Mouse (Mus musculus) midbrain, embryonic 16.5 days (tissue): ENCODE results near the gene Slc35b4. TPM values are rescaled to one million over a fixed set of nuclear protein-coding genes. Genes with fewer than 3 reads are reported as not detected.

Experiments
- ATAC-seq: fragments of 200-750 bp; cut with Nextera tagmentation; 2 replicates; pipeline ENCODE4 v1.8.0; 2017; ENCODE audit warnings: moderate TSS enrichment
- H3K27ac ChIP-seq: fragments of 300-500 bp; sonication (generic); 2 replicates; pipeline ENCODE4 v1.5.1; 2014; ENCODE audit warnings: mild to moderate bottlenecking, low read length, mixed read lengths
- H3K27me3 ChIP-seq: fragments of 300-500 bp; sonication (generic); 2 replicates; pipeline ENCODE4 v1.6.1; 2014; ENCODE audit warnings: low read depth, low read length, mixed read lengths; ENCODE audit not compliant: control insufficient read depth, insufficient read depth
- H3K36me3 ChIP-seq: fragments of 300-500 bp; sonication (generic); 2 replicates; pipeline ENCODE4 v1.6.1; 2014; ENCODE audit warnings: mild to moderate bottlenecking, low read length, moderate library complexity, mixed read lengths; ENCODE audit not compliant: control insufficient read depth, insufficient read depth
- H3K4me1 ChIP-seq: fragments of 300-500 bp; sonication (generic); 2 replicates; pipeline ENCODE4 v1.6.1; 2014; ENCODE audit warnings: mild to moderate bottlenecking, low read length, mixed read lengths; ENCODE audit not compliant: control insufficient read depth, insufficient read depth
- H3K4me2 ChIP-seq: fragments of 300-500 bp; sonication (generic); 2 replicates; pipeline ENCODE4 v1.6.1; 2014; ENCODE audit warnings: mild to moderate bottlenecking, low read length, mixed read lengths
- H3K4me3 ChIP-seq: fragments of 300-500 bp; sonication (generic); 2 replicates; pipeline ENCODE4 v1.5.1; 2014; ENCODE audit warnings: low read depth, mild to moderate bottlenecking, low read length, moderate library complexity, mixed read lengths
- H3K9ac ChIP-seq: fragments of 300-500 bp; sonication (generic); 2 replicates; pipeline ENCODE4 v1.6.1; 2014; ENCODE audit warnings: low read depth, low read length, mixed read lengths
- H3K9me3 ChIP-seq: fragments of 300-500 bp; sonication (generic); replicated peaks from 2 replicates; pipeline ENCODE4 v1.6.1; 2014; ENCODE audit warnings: mild to moderate bottlenecking, low read length, mixed read lengths; ENCODE audit not compliant: control insufficient read depth, poor library complexity, severe bottlenecking
- whole genome bisulfite sequencing: fragments of 180-500 bp; shearing (Covaris S2); extraction: QIAGEN DNeasy Blood & Tissue Kit; methylation state at CpG from one replicate; pipeline ENCODE4 v1.1.7; 2014; 5-methylcytosine and 5-hydroxymethylcytosine counted together
- polyA plus RNA-seq: library from polyadenylated mRNA; unstranded; fragments of >200 nt; fragmentation: Nextera tagmentation; extraction: Ambion mirVana; gene quantifications from 2 replicates; pipeline ENCODE4 v1.2.1, GENCODE M21; 2015

Gene Slc35b4
- polyA plus RNA-seq, 1 experiment from 2014 or later, result 45.1 TPM

GRCm38 (mm10) chr6:34191401-34191800 is 14.5 kb upstream of the Slc35b4 start:
- no peak for ATAC-seq
- H3K36me3 ChIP-seq, result no peaks in the 10 kb centered on the region
- H3K27me3 ChIP-seq, result no peaks in the 10 kb centered on the region
- no peak overlapping the region for H3K4me2 ChIP-seq
- 92% methylated on average over 8 of the region's 8 CpGs for WGBS
- H3K4me1 ChIP-seq, result peaks cover 6% of the 10 kb centered on the region
- no peak overlapping the region for H3K9ac ChIP-seq
- H3K27ac ChIP-seq, result no peak overlapping the region
- no peaks in the 10 kb centered on the region; the same call in 1 of the 2 replicates for H3K9me3 ChIP-seq
- H3K4me3 ChIP-seq, result no peak overlapping the region

- Histone ChIP-seq H3K4me3 (no peak overlapping the region), H3K27me3 (no peaks in the 10 kb centered on the region), H3K4me1 (peaks cover 6% of the 10 kb centered on the region), H3K9ac (no peak overlapping the region), H3K4me2 (no peak overlapping the region), H3K9me3 (no peaks in the 10 kb centered on the region; the same call in 1 of the 2 replicates), H3K27ac (no peak overlapping the region), H3K36me3 (no peaks in the 10 kb centered on the region)
- ATAC-seq, result no peak
- WGBS, result 95% methylated on average over 3 of the region's 3 CpGs
These were observed 12.6 kb upstream of the Slc35b4 start for GRCm38 (mm10) chr6:34189494-34189893.

GRCm38 (mm10) chr6:34187986-34188599 is 11.2 kb upstream of the Slc35b4 start:
- Histone ChIP-seq H3K36me3 (no peaks in the 10 kb centered on the region), H3K9ac (no peak overlapping the region), H3K4me3 (no peak overlapping the region), H3K9me3 (no peaks in the 10 kb centered on the region; the same call in 1 of the 2 replicates), H3K27ac (no peak overlapping the region), H3K4me1 (no peaks in the 10 kb centered on the region), H3K4me2 (no peak overlapping the region), H3K27me3 (no peaks in the 10 kb centered on the region)
- 27% methylated on average over 7 of the region's 7 CpGs for WGBS
- no peak for ATAC-seq

GRCm38 (mm10) chr6:34187273-34187863 is 10.5 kb upstream of the Slc35b4 start:
- no peak for ATAC-seq
- Histone ChIP-seq H3K27ac (no peak overlapping the region), H3K4me1 (no peaks in the 10 kb centered on the region), H3K4me2 (no peak overlapping the region), H3K36me3 (no peaks in the 10 kb centered on the region), H3K9me3 (no peaks in the 10 kb centered on the region; the same call in 1 of the 2 replicates), H3K27me3 (no peaks in the 10 kb centered on the region), H3K9ac (no peak overlapping the region), H3K4me3 (no peak overlapping the region)
- WGBS, result 7% methylated on average over 2 of the region's 2 CpGs

GRCm38 (mm10) chr6:34183326-34183725 is 6.4 kb upstream of the Slc35b4 start:
- 82% methylated on average over 3 of the region's 3 CpGs for WGBS
- H3K4me2 ChIP-seq, result no peak overlapping the region
- H3K4me1 ChIP-seq, result no peaks in the 10 kb centered on the region
- no peaks in the 10 kb centered on the region for H3K9me3 ChIP-seq
- H3K9ac ChIP-seq, result no peak overlapping the region
- no peak overlapping the region for H3K4me3 ChIP-seq
- ATAC-seq, result no peak
- H3K36me3 ChIP-seq, result no peaks in the 10 kb centered on the region
- no peak overlapping the region for H3K27ac ChIP-seq
- no peaks in the 10 kb centered on the region for H3K27me3 ChIP-seq

GRCm38 (mm10) chr6:34181961-34182360 is 5.0 kb upstream of the Slc35b4 start:
- 76% methylated on average over 3 of the region's 3 CpGs for WGBS

GRCm38 (mm10) chr6:34179911-34180310 is 3.0 kb upstream of the Slc35b4 start:
- no peak overlapping the region for H3K27ac ChIP-seq
- H3K4me2 ChIP-seq, result no peak overlapping the region
- H3K9me3 ChIP-seq, result no peaks in the 10 kb centered on the region
- ATAC-seq, result no peak
- no peak overlapping the region for H3K9ac ChIP-seq
- H3K4me1 ChIP-seq, result peaks cover 5% of the 10 kb centered on the region
- H3K4me3 ChIP-seq, result no peak overlapping the region
- H3K27me3 ChIP-seq, result no peaks in the 10 kb centered on the region
- 90% methylated on average over 4 of the region's 4 CpGs for WGBS
- H3K36me3 ChIP-seq, result no peaks in the 10 kb centered on the region

More at GRCm38 (mm10) chr6:34181961-34182360, 5.0 kb upstream of the Slc35b4 start:
- no peak overlapping the region for H3K4me3 ChIP-seq
- H3K36me3 ChIP-seq, result no peaks in the 10 kb centered on the region
- H3K9ac ChIP-seq, result no peak overlapping the region
- no peaks in the 10 kb centered on the region for H3K4me1 ChIP-seq
- no peak overlapping the region for H3K27ac ChIP-seq
- no peak for ATAC-seq
- H3K4me2 ChIP-seq, result no peak overlapping the region
- no peaks in the 10 kb centered on the region for H3K27me3 ChIP-seq
- no peaks in the 10 kb centered on the region for H3K9me3 ChIP-seq

- Histone ChIP-seq H3K4me1 (peaks cover 5% of the 10 kb centered on the region), H3K27me3 (no peaks in the 10 kb centered on the region), H3K9me3 (no peaks in the 10 kb centered on the region), H3K4me3 (no peak overlapping the region), H3K9ac (no peak overlapping the region), H3K27ac (no peak overlapping the region), H3K4me2 (no peak overlapping the region), H3K36me3 (no peaks in the 10 kb centered on the region)
- 88% methylated on average over 3 of the region's 3 CpGs for WGBS
- no peak for ATAC-seq
These were observed 2.1 kb upstream of the Slc35b4 start for GRCm38 (mm10) chr6:34179007-34179406.

GRCm38 (mm10) chr6:34176111-34176863 is 624 bp downstream of the Slc35b4 start:
- peak overlapping the region; percentile 86 for H3K4me3 ChIP-seq
- H3K4me1 ChIP-seq, result peaks cover 5% of the 10 kb centered on the region
- H3K27ac ChIP-seq, result peak overlapping the region; percentile 85
- no peaks in the 10 kb centered on the region for H3K9me3 ChIP-seq
- ATAC-seq, result peak; percentile 86
- 3% methylated on average over 28 of the region's 29 CpGs for WGBS
- H3K9ac ChIP-seq, result peak overlapping the region; percentile 94
- H3K36me3 ChIP-seq, result no peaks in the 10 kb centered on the region
- no peaks in the 10 kb centered on the region for H3K27me3 ChIP-seq
- peak overlapping the region; percentile 85 for H3K4me2 ChIP-seq
